Mouse (Mus musculus): ENCODE measurements around the gene Ggt7.

- TF ChIP-seq TCF12 (IDR thresholded peaks at IDR 0.05; ENCODE audit: insufficient read depth, poor library complexity, severe bottlenecking), result no peak
- no peak for TF ChIP-seq MYOG (IDR thresholded peaks at IDR 0.05; ENCODE audit: control insufficient read depth in 1 of 3, insufficient read depth in 1 of 3, insufficient read length in 2 of 3, low read depth in 2 of 3)
- TF ChIP-seq USF1 (IDR thresholded peaks at IDR 0.05; ENCODE audit: low read depth), result no peak
- TF ChIP-seq CEBPB (IDR thresholded peaks at IDR 0.05; ENCODE audit: insufficient read depth, poor library complexity, severe bottlenecking), result no peak
- TF ChIP-seq POLR2A (IDR thresholded peaks at IDR 0.05; ENCODE audit: insufficient read length, low read depth), result no peak
- no peak for TF ChIP-seq E2F4 (IDR thresholded peaks at IDR 0.05; ENCODE audit: insufficient read depth)
- no peak for TF ChIP-seq MAX (IDR thresholded peaks at IDR 0.05; ENCODE audit: low read depth)
- no peak for TF ChIP-seq REST (IDR thresholded peaks at IDR 0.05; ENCODE audit: insufficient read depth, insufficient read length)
- TF ChIP-seq POLR2AphosphoS2 (IDR thresholded peaks at IDR 0.05; ENCODE audit: insufficient read length, low read depth), result no peak
- no peak for TF ChIP-seq SRF (IDR thresholded peaks at IDR 0.05; ENCODE audit: control insufficient read depth, insufficient read length, low read depth)
- no peak for TF ChIP-seq MYOD1 (IDR thresholded peaks at IDR 0.05; ENCODE audit: control insufficient read depth in 1 of 3, insufficient read length in 2 of 3, low read depth in 2 of 3)
- TF ChIP-seq TCF3 (IDR thresholded peaks at IDR 0.05; ENCODE audit: insufficient read length, low read depth), result no peak
These were observed 5.7 kb upstream of the Ggt7 start for GRCm38 (mm10) chr2:155523706-155524105.
